Mouse (Mus musculus) left cerebral cortex, postnatal 4 days (tissue): ENCODE data around the gene Dusp18. TPM values are rescaled to one million over a fixed set of nuclear protein-coding genes. Genes with fewer than 3 reads are reported as not detected.

Source experiments
- DNase-seq: peaks from one replicate; pipeline ENCODE4 v3.0.0-alpha.2; 2022
- intact Hi-C: fragments of 180-260 bp; cut with DNase I; formaldehyde crosslinking; loops from one replicate; pipeline ENCODE4 v1.15.1; 2025
- total RNA-seq, 2 experiments: library from RNA; stranded (reverse); gene quantifications; 2 replicates each; pipeline ENCODE4 v1.2.3; 2021

Dusp18 gene
- total RNA-seq, 2 experiments from 2014 or later = 28.8 to 29.1 TPM

GRCm38 (mm10) chr11:3922115-3922514 is 27.1 kb downstream of the Dusp18 start:
- intact Hi-C loops = no loop called here
- no peak for DNase-seq

GRCm38 (mm10) chr11:3922731-3923130 is 27.7 kb downstream of the Dusp18 start:
- DNase-seq = no peak
- intact Hi-C loops = no loop called here

- no peak for DNase-seq
- intact Hi-C loops = no loop called here
These were observed 30.9 kb downstream of the Dusp18 start for GRCm38 (mm10) chr11:3925916-3926315.

GRCm38 (mm10) chr11:3930019-3930418 is 35.0 kb downstream of the Dusp18 start:
- DNase-seq = no peak
- intact Hi-C loops = no loop called here

GRCm38 (mm10) chr11:3930931-3931330 is 35.9 kb downstream of the Dusp18 start:
- intact Hi-C loops = no loop called here
- DNase-seq = no peak

GRCm38 (mm10) chr11:3931511-3932211 is 36.6 kb downstream of the Dusp18 start, which contains the start of gene Tcn2:
Tcn2 (minus strand) TSS chr11:3932159.
- DNase-seq = peak; percentile 83
- intact Hi-C loops = no loop called here

GRCm38 (mm10) chr11:3933756-3934285 is 38.8 kb downstream of the Dusp18 start:
- DNase-seq = no peak
- intact Hi-C loops = no loop called here

GRCm38 (mm10) chr11:3935135-3935534 is 40.1 kb downstream of the Dusp18 start:
- intact Hi-C loops = no loop called here
- DNase-seq = no peak

- intact Hi-C loops = no loop called here
- DNase-seq = no peak
These were observed 41.3 kb downstream of the Dusp18 start for GRCm38 (mm10) chr11:3936318-3936717.

GRCm38 (mm10) chr11:3937321-3937874 is 42.4 kb downstream of the Dusp18 start:
- no peak for DNase-seq
- intact Hi-C loops = no loop called here

GRCm38 (mm10) chr11:3941371-3941770 is 46.3 kb downstream of the Dusp18 start:
- DNase-seq = no peak
- intact Hi-C loops = no loop called here

- intact Hi-C loops = no loop called here
- DNase-seq = no peak
These were observed 51.3 kb downstream of the Dusp18 start for GRCm38 (mm10) chr11:3946386-3946785.

Other genes starting within 250 kb of the Dusp18 start
- gene Morc2a, start 246.0 kb upstream of the Dusp18 start, total RNA-seq = 10 to 100 TPM; 74.3 to 77.6 TPM
- 10 to 100 TPM; 61.6 to 62.1 TPM for gene Osbp2, start 31.3 kb upstream of the Dusp18 start, total RNA-seq
- 1 to 10 TPM in 1 of 2 experiments, under 1 TPM in 1; 0.93 to 1.3 TPM for gene 4921536K21Rik, start 142 bp upstream of the Dusp18 start, total RNA-seq
- 10 to 100 TPM; 19.8 to 20.9 TPM for gene Slc35e4, start 19.4 kb downstream of the Dusp18 start, total RNA-seq
- gene Tcn2, start 36.9 kb downstream of the Dusp18 start, total RNA-seq = 10 to 100 TPM; 10.1 to 10.9 TPM
- 10 to 100 TPM; 55.8 to 56.3 TPM for gene Pes1, start 68.7 kb downstream of the Dusp18 start, total RNA-seq
- not detected for gene 4930556J24Rik, start 81.5 kb downstream of the Dusp18 start, total RNA-seq
- 1 to 10 TPM; 4.6 to 5.4 TPM for gene Gal3st1, start 88.4 kb downstream of the Dusp18 start, total RNA-seq
- gene Sec14l4, start 136.2 kb downstream of the Dusp18 start, total RNA-seq = not detected
- gene Sec14l3, start 169.6 kb downstream of the Dusp18 start, total RNA-seq = 1 to 10 TPM; 2.3 to 4.5 TPM
- gene Mtfp1, start 200.2 kb downstream of the Dusp18 start, total RNA-seq = 10 to 100 TPM; 15.3 to 16.3 TPM
- gene Sec14l2, start 228.2 kb downstream of the Dusp18 start, total RNA-seq = 1 to 10 TPM; 6.8 to 8.3 TPM
- gene Rnf215, start 240.0 kb downstream of the Dusp18 start, total RNA-seq = 10 to 100 TPM; 57.0 to 58.6 TPM